Mouse (Mus musculus): ENCODE results near the gene Xiap.

- TF ChIP-seq CTCF (IDR thresholded peaks at IDR 0.05; ENCODE audit: borderline replicate concordance, control insufficient read depth, extremely low read depth, insufficient read depth, low read length, poor library complexity) (no peak), POLR2A (IDR thresholded peaks at IDR 0.05; ENCODE audit: control insufficient read depth, extremely low read depth, insufficient read depth, low read length, poor library complexity) (no peak)
Measured at GRCm38 (mm10) chrX:42142620-42143019, 83.1 kb downstream of the Xiap start.

Data from thymus, adult 2 months (tissue).